Mouse (Mus musculus) lung, adult 2 months (tissue): ENCODE measurements at regions not wholly inside any gene's neighbourhood (a gene's known extent, or its start where the extent isn't known, plus 50 kb on each side); places are given as distances from the start of the nearest gene placed in this dataset.

ENCODE experiments used
- DNase-seq: peaks from one replicate; pipeline ENCODE4 v3.0.0; 2022
- H3K4me1 ChIP-seq: fragments of 200-500 bp; 2 replicates; pipeline ENCODE4 v1.6.1; 2011; ENCODE audit warnings: low read length; ENCODE audit not compliant: control insufficient read depth, insufficient read depth
- H3K4me3 ChIP-seq: fragments of 200-500 bp; replicated peaks from 2 replicates; pipeline ENCODE3; 2011; ENCODE audit warnings: low read depth, mild to moderate bottlenecking, control low read depth, low read length; ENCODE audit errors: extremely low read depth
- CTCF ChIP-seq: fragments of 200-500 bp; IDR thresholded peaks from 2 replicates; pipeline ENCODE4 v1.5.1; 2011; ENCODE audit warnings: mild to moderate bottlenecking, low read length, control low read depth; ENCODE audit not compliant: insufficient read depth
- POLR2A ChIP-seq: fragments of 200-500 bp; IDR thresholded peaks from 2 replicates; pipeline ENCODE4 v1.6.1; 2011; ENCODE audit warnings: low read depth, mild to moderate bottlenecking, control low read depth, low read length, borderline replicate concordance; ENCODE audit errors: extremely low read depth
- WGBS: fragments of 180-500 bp; shearing (Covaris S2); methylation state at CpG from one replicate; pipeline ENCODE4 v1.1.7; 2018; 5-methylcytosine and 5-hydroxymethylcytosine counted together

DNA sequence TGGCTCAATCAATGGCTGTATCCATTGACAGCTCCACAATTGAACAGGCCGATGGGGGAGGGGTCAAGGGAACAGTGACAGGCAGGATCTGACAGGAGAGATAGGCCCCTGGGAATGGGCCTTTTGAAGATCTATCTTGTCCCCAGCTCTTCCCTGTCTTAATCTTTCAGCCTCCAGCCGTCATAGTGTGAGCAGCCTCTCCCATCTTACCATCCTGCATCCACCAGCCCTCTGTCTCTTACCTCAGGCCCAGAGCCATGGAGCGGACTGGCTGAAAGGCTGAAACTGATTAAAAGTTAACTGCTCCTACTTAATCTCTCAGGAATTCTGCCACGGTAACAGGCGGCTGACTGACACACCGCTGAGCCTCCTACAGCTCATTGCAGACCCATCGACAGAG is 55.6 kb upstream of the Med13l start:
- WGBS = 61% methylated on average over 7 of the region's 7 CpGs
- no peak for TF ChIP-seq CTCF
- TF ChIP-seq POLR2A = no peak
- no peaks in the 10 kb centered on the region; the same call in 1 of the 2 replicates for H3K4me1 ChIP-seq
- DNase-seq = no peak
- no peak overlapping the region for H3K4me3 ChIP-seq

- TF ChIP-seq POLR2A = no peak
- no peak for TF ChIP-seq CTCF
- H3K4me1 ChIP-seq = peaks cover 4% of the 10 kb centered on the region; the same call in 1 of the 2 replicates
- WGBS = 45% methylated on average over 5 of the region's 5 CpGs
Measured at GRCm38 (mm10) chr5:118509871-118510270, 50.6 kb upstream of the Med13l start.

More at GRCm38 (mm10) chr5:118509871-118510270, 50.6 kb upstream of the Med13l start:
- no peak for DNase-seq
- H3K4me3 ChIP-seq = no peak overlapping the region
